ENCODE assay signal across 9 mouse cellular contexts in the genomic region with DNA sequence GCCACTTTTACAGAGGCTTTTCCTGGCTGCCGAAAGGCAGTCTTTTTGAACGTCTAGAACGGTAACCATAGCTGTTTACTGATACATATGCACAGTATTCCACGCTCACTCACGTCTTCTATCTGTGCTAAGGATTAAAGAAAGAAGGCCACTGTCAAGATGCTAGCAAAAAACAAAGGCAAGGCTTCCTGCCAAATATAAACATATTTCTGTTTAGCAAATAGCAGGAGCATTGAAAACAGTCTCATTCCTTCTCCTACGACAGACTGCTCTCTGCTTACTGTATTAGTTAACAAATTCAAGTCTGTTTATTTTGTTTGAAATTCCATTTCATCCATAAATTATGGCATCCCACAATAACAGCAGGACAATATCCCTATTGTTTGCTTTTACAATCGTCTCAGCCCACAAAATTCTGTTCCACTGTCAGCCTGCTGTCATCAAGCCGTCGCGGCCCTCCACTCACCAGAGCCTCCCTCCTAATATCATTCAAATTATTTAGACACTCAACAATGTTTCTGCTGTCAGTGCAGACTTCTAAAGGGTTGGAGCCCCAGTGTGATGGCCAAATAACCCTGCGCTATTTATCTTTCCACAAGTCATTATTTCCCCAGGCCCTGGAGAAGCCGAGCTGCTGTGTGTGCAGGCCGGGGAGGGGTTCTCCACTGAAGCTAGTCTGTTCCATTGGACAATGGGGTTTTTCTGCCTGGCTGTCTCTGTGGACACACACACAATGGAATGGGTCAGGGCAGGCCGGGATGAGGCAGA.
A peak's percentile ranks its signal among the peaks of the same experiment; 100 is the strongest.
DNase-seq lines count a peak whose midpoint lies in the region; ATAC-seq and TF ChIP-seq lines count a peak whose summit lies in the region.
"Had no signal": no experiment of that assay in that cellular context is flagged by ENCODE, and none has a peak within 500 bp of the region (broad histone marks: within the 10 kb centered on the region; RNA-seq: fewer than 3 reads in every experiment).

No protein-coding gene starts in this region.

- TF ChIP-seq CTCF in thymus, adult 2 months (IDR thresholded peaks at IDR 0.05; ENCODE audit: borderline replicate concordance, control insufficient read depth, extremely low read depth, insufficient read depth, low read length, poor library complexity), result no peak

- no peaks in the 10 kb centered on the region for H3K36me3 ChIP-seq in thymus, adult 2 months (ENCODE audit: control insufficient read depth, insufficient read depth, low read length)

- H3K27ac ChIP-seq in thymus, adult 2 months (ENCODE audit: control insufficient read depth, insufficient read depth, low read length), result no peak overlapping the region

- no peaks in the 10 kb centered on the region for H3K4me1 ChIP-seq in thymus, adult 2 months (replicated peaks; ENCODE audit: control insufficient read depth, insufficient read depth, low read length)

- no peaks in the 10 kb centered on the region for H3K27me3 ChIP-seq in thymus, adult 2 months (ENCODE audit: control insufficient read depth, insufficient read depth, low read length)

- no peak for DNase-seq in frontal cortex, postnatal 10 days (ENCODE audit: low spot score in 2 of 2)
- DNase-seq in right cerebral cortex, adult 18-20 months, result peak; percentile 39
- no peak for DNase-seq in right cerebral cortex, postnatal 14 days
- peak; percentile 73 for DNase-seq in layer of hippocampus, adult 9-11 months
- peak; percentile 68 for DNase-seq in telencephalon, adult 2 months (ENCODE audit: low read depth, low spot score)
- no peak for DNase-seq in gastrocnemius, postnatal 10 days
- DNase-seq in thymus, adult 2 months, result no peak

- peak; percentile 78 for ATAC-seq in frontal cortex, adult (ENCODE audit: low TSS enrichment)

- WGBS in thymus, adult 2 months, result 90% methylated on average over 14 of the region's 14 CpGs

- TF ChIP-seq POLR2A in thymus, adult 2 months (IDR thresholded peaks at IDR 0.05; ENCODE audit: control insufficient read depth, extremely low read depth, insufficient read depth, low read length, poor library complexity), result no peak

- no peak overlapping the region for H3K4me3 ChIP-seq in thymus, adult 2 months (ENCODE audit: control insufficient read depth, insufficient read depth, low read length)
- H3K4me3 ChIP-seq: erythroblast, embryonic 14.5 days had no signal

Comparison
In these comparisons a context has a peak if more than half of its experiments do, and no peak if none do; other contexts are left out.
1. DNase-seq: peak in right cerebral cortex, adult 18-20 months (single experiment), layer of hippocampus, adult 9-11 months (single experiment) and telencephalon, adult 2 months (single experiment); none in frontal cortex, postnatal 10 days (0 of 2), right cerebral cortex, postnatal 14 days (single experiment), gastrocnemius, postnatal 10 days (single experiment) and thymus, adult 2 months (single experiment).